Mouse (Mus musculus) midbrain, embryonic 16.5 days (tissue): ENCODE measurements around the gene Atg9b. TPM values are rescaled to one million over a fixed set of nuclear protein-coding genes. Genes with fewer than 3 reads are reported as not detected.

Experiments
- ATAC-seq: fragments of 200-750 bp; cut with Nextera tagmentation; 2 replicates; pipeline ENCODE4 v1.8.0; 2017; ENCODE audit warnings: moderate TSS enrichment
- H3K27ac ChIP-seq: fragments of 300-500 bp; sonication (generic); 2 replicates; pipeline ENCODE4 v1.5.1; 2014; ENCODE audit warnings: mild to moderate bottlenecking, low read length, mixed read lengths
- H3K27me3 ChIP-seq: fragments of 300-500 bp; sonication (generic); 2 replicates; pipeline ENCODE4 v1.6.1; 2014; ENCODE audit warnings: low read depth, low read length, mixed read lengths; ENCODE audit not compliant: control insufficient read depth, insufficient read depth
- H3K36me3 ChIP-seq: fragments of 300-500 bp; sonication (generic); 2 replicates; pipeline ENCODE4 v1.6.1; 2014; ENCODE audit warnings: mild to moderate bottlenecking, low read length, moderate library complexity, mixed read lengths; ENCODE audit not compliant: control insufficient read depth, insufficient read depth
- H3K4me1 ChIP-seq: fragments of 300-500 bp; sonication (generic); 2 replicates; pipeline ENCODE4 v1.6.1; 2014; ENCODE audit warnings: mild to moderate bottlenecking, low read length, mixed read lengths; ENCODE audit not compliant: control insufficient read depth, insufficient read depth
- H3K4me2 ChIP-seq: fragments of 300-500 bp; sonication (generic); 2 replicates; pipeline ENCODE4 v1.6.1; 2014; ENCODE audit warnings: mild to moderate bottlenecking, low read length, mixed read lengths
- H3K4me3 ChIP-seq: fragments of 300-500 bp; sonication (generic); 2 replicates; pipeline ENCODE4 v1.5.1; 2014; ENCODE audit warnings: low read depth, mild to moderate bottlenecking, low read length, moderate library complexity, mixed read lengths
- H3K9ac ChIP-seq: fragments of 300-500 bp; sonication (generic); 2 replicates; pipeline ENCODE4 v1.6.1; 2014; ENCODE audit warnings: low read depth, low read length, mixed read lengths
- H3K9me3 ChIP-seq: fragments of 300-500 bp; sonication (generic); replicated peaks from 2 replicates; pipeline ENCODE4 v1.6.1; 2014; ENCODE audit warnings: mild to moderate bottlenecking, low read length, mixed read lengths; ENCODE audit not compliant: control insufficient read depth, poor library complexity, severe bottlenecking
- WGBS: fragments of 180-500 bp; shearing (Covaris S2); extraction: QIAGEN DNeasy Blood & Tissue Kit; methylation state at CpG from one replicate; pipeline ENCODE4 v1.1.7; 2014; 5-methylcytosine and 5-hydroxymethylcytosine counted together
- polyA plus RNA-seq: library from polyadenylated mRNA; unstranded; fragments of >200 nt; fragmentation: Nextera tagmentation; extraction: Ambion mirVana; gene quantifications from 2 replicates; pipeline ENCODE4 v1.2.1, GENCODE M21; 2015

Gene Atg9b
- polyA plus RNA-seq, 1 experiment from 2014 or later: 4.4 TPM

- H3K36me3 ChIP-seq: no peaks in the 10 kb centered on the region
- peak overlapping the region; percentile 80 for H3K4me3 ChIP-seq
- no peak for ATAC-seq
- H3K27me3 ChIP-seq: no peaks in the 10 kb centered on the region
- H3K4me2 ChIP-seq: peak overlapping the region; percentile 78
- H3K27ac ChIP-seq: peak overlapping the region; percentile 93
- peak overlapping the region; percentile 85 for H3K9ac ChIP-seq
- 29% methylated on average over 12 of the region's 15 CpGs for WGBS
- H3K9me3 ChIP-seq: no peaks in the 10 kb centered on the region
- peaks cover 47% of the 10 kb centered on the region for H3K4me1 ChIP-seq
Measured at GRCm38 (mm10) chr5:24350531-24351250, 41.3 kb downstream of the Atg9b start.

DNA sequence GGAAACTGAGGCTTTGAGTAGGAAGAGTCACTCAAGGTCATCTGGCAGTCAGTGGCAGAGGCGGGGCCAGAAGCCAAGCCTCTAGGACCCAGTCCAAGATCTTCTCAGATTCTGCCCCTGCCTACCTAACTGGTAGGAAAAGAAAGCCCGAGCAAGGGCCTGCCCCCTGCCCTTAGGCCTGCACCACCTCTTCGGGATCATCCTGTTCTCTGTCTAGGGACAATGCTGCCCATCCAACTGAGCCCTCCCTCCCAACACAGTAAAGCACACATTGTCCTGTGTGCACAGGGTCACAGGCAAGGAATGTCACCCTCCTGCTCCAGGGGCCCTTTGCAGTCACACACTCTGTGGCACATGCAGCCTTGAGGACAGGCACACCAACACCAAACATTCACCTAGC lies 41.9 kb downstream of the Atg9b start:
- Histone ChIP-seq H3K9ac (peak overlapping the region; percentile 85), H3K36me3 (no peaks in the 10 kb centered on the region)

DNA sequence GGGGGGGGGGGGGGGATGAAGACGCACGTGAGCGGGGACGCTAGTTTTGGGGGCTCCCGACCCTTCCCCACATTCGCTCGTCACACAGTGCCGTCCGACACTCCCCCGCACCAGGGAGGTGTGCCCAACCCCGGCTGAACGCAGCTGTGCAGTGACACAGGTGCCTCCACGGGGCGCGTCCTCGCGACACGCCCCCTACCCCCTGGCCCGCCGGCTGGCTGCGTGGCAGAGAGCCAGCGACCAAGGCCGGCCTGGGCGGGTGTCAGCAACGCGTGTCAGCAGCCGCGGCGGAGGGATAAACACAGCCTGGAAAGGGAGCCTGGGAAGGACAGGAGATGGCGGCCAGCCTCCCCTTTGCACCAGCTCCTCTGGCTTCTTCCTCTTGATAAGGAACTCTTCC lies 43.4 kb downstream of the Atg9b start:
- Histone ChIP-seq H3K4me3 (peak overlapping the region; percentile 56), H3K27ac (peak overlapping the region; percentile 64), H3K36me3 (no peaks in the 10 kb centered on the region), H3K27me3 (no peaks in the 10 kb centered on the region), H3K9me3 (no peaks in the 10 kb centered on the region), H3K9ac (peak overlapping the region; percentile 70), H3K4me1 (peaks cover 66% of the 10 kb centered on the region), H3K4me2 (peak overlapping the region; percentile 99)
- 0% methylated on average over 19 of the region's 30 CpGs for WGBS
- ATAC-seq: no peak

More for the DNA sequence above, 41.9 kb downstream of the Atg9b start:
- H3K9me3 ChIP-seq: no peaks in the 10 kb centered on the region
- WGBS: 44% methylated on average over 3 of the region's 3 CpGs
- ATAC-seq: no peak
- H3K4me3 ChIP-seq: peak overlapping the region; percentile 80
- no peak overlapping the region for H3K27ac ChIP-seq
- H3K4me1 ChIP-seq: peaks cover 51% of the 10 kb centered on the region
- H3K4me2 ChIP-seq: peak overlapping the region; percentile 78
- H3K27me3 ChIP-seq: no peaks in the 10 kb centered on the region

DNA sequence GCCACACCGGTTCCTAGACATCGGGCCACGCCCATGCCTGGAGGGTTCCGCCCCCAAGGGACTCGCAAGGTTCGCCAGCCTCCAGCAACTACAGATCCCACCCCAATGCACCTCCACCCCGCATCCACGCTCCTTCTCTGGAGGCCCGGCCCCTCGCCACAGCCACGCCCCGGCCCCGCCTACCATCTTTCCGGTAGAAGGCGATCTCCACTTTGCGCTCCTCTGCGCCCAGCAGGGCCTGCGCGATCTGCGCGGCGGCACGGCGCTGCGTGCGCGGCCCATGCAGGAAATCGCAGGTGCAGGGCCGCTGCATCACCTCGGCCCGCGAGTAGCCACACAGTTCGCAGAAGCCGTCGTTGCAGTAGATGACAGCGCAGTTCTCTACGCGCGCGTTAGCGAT lies 43.8 kb downstream of the Atg9b start:
- H3K27ac ChIP-seq: peak overlapping the region; percentile 64; the same call in 1 of the 2 replicates
- 0% methylated on average over 41 of the region's 41 CpGs for WGBS
- peak; percentile 26 for ATAC-seq

GRCm38 (mm10) chr5:24347186-24347875 lies 44.6 kb downstream of the Atg9b start:
- Histone ChIP-seq H3K4me3 (peak overlapping the region; percentile 56), H3K4me2 (peak overlapping the region; percentile 99), H3K4me1 (peaks cover 61% of the 10 kb centered on the region), H3K27ac (no peak overlapping the region), H3K9ac (no peak overlapping the region; the same call in 1 of the 2 replicates), H3K9me3 (no peaks in the 10 kb centered on the region), H3K36me3 (no peaks in the 10 kb centered on the region), H3K27me3 (no peaks in the 10 kb centered on the region)
- ATAC-seq: no peak
- WGBS: 57% methylated on average over 7 of the region's 7 CpGs

More for the DNA sequence above, 43.8 kb downstream of the Atg9b start:
- peak overlapping the region; percentile 70 for H3K9ac ChIP-seq
- no peaks in the 10 kb centered on the region for H3K36me3 ChIP-seq
- no peaks in the 10 kb centered on the region for H3K9me3 ChIP-seq
- H3K4me2 ChIP-seq: peak overlapping the region; percentile 99
- no peaks in the 10 kb centered on the region for H3K27me3 ChIP-seq
- H3K4me3 ChIP-seq: peak overlapping the region; percentile 56
- peaks cover 68% of the 10 kb centered on the region for H3K4me1 ChIP-seq

- no peak overlapping the region for H3K9ac ChIP-seq
- H3K27me3 ChIP-seq: no peaks in the 10 kb centered on the region
- H3K4me1 ChIP-seq: peaks cover 56% of the 10 kb centered on the region
- H3K4me3 ChIP-seq: no peak overlapping the region
- no peaks in the 10 kb centered on the region for H3K36me3 ChIP-seq
- no peak for ATAC-seq
- H3K4me2 ChIP-seq: no peak overlapping the region
- WGBS: 91% methylated on average over 7 of the region's 7 CpGs
- no peaks in the 10 kb centered on the region for H3K9me3 ChIP-seq
- no peak overlapping the region for H3K27ac ChIP-seq
Measured at GRCm38 (mm10) chr5:24346313-24346712, 45.6 kb downstream of the Atg9b start.

GRCm38 (mm10) chr5:24344477-24345051 lies 47.4 kb downstream of the Atg9b start:
- H3K27ac ChIP-seq: peak overlapping the region; percentile 83
- H3K9me3 ChIP-seq: no peaks in the 10 kb centered on the region
- no peaks in the 10 kb centered on the region for H3K27me3 ChIP-seq
- H3K4me3 ChIP-seq: no peak overlapping the region
- peak; percentile 23; the same call in 1 of the 2 replicates for ATAC-seq
- WGBS: 7% methylated on average over 12 of the region's 12 CpGs
- no peaks in the 10 kb centered on the region for H3K36me3 ChIP-seq
- peaks cover 42% of the 10 kb centered on the region for H3K4me1 ChIP-seq
- peak overlapping the region; percentile 57 for H3K9ac ChIP-seq
- peak overlapping the region; percentile 37 for H3K4me2 ChIP-seq

DNA sequence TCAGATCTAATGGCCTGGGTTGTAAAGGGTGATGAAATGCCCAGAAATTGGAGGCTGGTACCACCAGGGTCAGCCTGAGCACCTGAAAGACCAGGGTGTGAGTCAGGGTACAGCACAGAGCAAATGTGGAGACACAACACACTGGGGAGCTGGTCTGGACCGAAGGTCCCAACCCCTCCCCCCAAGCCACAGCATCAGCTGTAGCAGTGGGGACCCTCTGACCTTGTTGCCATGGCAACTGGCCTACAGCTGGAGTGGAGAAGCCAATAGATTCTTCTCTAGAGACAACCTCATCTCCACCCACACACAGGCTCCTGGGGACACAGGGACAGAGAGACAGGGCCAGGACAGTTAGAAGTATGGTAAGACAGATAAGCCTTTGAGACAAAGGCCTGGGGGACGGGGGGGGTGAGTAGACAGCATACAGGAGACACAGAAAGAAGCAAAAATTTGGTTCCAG lies 47.9 kb downstream of the Atg9b start:
- H3K4me2 ChIP-seq: peak overlapping the region; percentile 37
- H3K27ac ChIP-seq: peak overlapping the region; percentile 83
- peak overlapping the region; percentile 57 for H3K9ac ChIP-seq
- no peaks in the 10 kb centered on the region for H3K9me3 ChIP-seq
- peaks cover 36% of the 10 kb centered on the region for H3K4me1 ChIP-seq
- peak; percentile 33; the same call in 1 of the 2 replicates for ATAC-seq
- 3% methylated on average over 2 of the region's 2 CpGs for WGBS
- H3K27me3 ChIP-seq: no peaks in the 10 kb centered on the region
- H3K4me3 ChIP-seq: no peak overlapping the region
- no peaks in the 10 kb centered on the region for H3K36me3 ChIP-seq
